Mouse (Mus musculus): ENCODE data around the gene Cdc42bpb. TPM values are rescaled to one million over a fixed set of nuclear protein-coding genes. Genes with fewer than 3 reads are reported as not detected.
A peak's percentile ranks its signal among the peaks of the same experiment; 100 is the strongest.

Cdc42bpb gene
- total RNA-seq, 2 experiments from 2014 or later = 96.4 to 106 TPM

DNA sequence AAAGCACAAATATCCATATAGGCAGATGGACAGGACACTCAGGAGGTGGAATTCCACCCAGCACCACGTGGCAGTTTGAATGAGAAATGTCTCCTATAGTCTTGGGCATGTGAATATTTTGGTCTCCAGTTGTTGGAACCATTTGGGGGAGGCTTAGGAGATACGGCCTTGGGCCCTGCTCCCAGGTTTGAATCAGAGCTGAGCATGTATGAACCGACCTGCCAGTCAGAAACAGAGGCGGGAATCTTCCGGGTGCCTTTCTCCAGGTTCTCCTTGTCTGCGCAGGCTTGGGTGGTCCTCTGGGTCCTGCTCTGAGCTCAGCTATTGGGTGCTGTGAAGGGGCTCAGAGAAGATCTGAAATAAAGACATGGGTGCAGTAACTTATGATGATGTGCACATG, 16.5 kb upstream of the Cdc42bpb start:
- intact Hi-C loops (cut with DNase I) = no loop called here
- no peak for DNase-seq

- DNase-seq = no peak
- intact Hi-C loops (cut with DNase I) = no loop called here
These were observed 9.6 kb upstream of the Cdc42bpb start for GRCm38 (mm10) chr12:111387146-111387545.

- DNase-seq = peak; percentile 74 to 80
- intact Hi-C loops (cut with DNase I) = no loop called here
These were observed 9.2 kb upstream of the Cdc42bpb start for GRCm38 (mm10) chr12:111386642-111387120.

DNA sequence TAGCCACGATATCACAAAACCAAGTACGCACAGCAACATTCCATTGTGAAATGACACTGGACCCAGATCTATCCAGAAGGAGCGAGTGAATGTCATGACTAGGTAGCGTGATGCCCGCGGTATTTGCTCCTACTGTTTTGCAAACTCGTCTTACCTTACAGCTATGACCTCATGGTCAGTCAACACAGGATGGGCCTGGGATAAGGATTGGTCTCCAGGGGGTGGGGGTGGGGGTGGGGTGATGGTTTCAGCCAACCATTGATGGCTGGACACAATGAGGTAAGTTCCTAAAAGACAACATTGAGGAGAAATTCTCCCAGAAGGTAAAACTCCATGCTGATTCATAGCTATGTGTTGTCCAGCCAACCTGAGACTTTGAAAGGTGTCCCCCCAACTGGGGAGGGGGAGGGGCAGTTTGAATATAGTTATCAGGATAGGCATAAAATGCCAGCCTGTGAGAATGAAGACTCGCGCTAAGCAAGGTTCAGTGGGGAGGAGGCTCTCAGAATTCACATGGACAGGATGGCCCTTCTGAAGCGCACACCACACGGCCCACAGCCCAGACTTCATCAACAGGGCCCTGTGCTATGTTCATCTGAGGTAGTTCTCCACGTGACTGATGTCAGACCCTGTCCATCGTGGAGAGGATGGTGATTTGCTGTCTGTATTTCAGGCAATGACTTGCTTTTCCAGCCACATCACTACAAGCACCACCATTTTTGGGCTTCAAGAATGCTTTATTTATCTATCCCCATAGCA, 8.5 kb upstream of the Cdc42bpb start:
- intact Hi-C loops (cut with DNase I) = no loop called here

GRCm38 (mm10) chr12:111378812-111379211, 1.3 kb upstream of the Cdc42bpb start:
- intact Hi-C loops (cut with DNase I) = no loop called here
- DNase-seq = no peak

More for the DNA sequence above, 8.5 kb upstream of the Cdc42bpb start:
- no peak for DNase-seq

- intact Hi-C loops (cut with DNase I) = loop anchor here (2.0 kb wide), 1 partner anchor 35 kb away; no protein-coding TSS in a partner anchor
- DNase-seq = no peak
These were observed 520 bp upstream of the Cdc42bpb start for GRCm38 (mm10) chr12:111377986-111378490.

DNA sequence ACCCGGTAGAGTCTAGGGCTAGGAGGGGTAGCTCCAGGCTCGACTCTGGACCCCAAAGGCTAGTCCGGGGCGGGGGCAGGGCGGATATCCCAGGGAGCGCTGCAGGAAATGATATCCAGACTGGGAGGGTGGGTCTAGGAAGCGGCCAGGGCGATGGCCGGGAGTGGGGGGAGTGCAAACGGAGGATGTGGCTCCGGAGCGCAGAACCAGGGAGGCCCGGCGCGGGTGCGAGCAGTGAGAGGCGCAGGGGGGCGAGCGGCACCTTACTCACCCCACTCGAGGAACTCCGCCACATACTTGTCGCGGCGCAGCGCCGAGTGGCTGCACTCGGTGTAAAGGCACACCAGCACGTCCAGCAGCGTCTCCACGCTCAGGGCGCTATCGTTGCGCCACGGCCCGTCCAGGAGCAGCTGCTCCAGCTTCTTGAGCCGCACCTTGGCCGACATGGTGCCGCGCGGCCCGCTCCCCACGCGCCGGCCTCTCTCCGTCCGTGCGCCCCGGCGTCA, 639 bp downstream of the Cdc42bpb start:
- DNase-seq = peak; percentile 79 to 82
- intact Hi-C loops (cut with DNase I) = loop anchor here (2.0 kb wide), 1 partner anchor 36 kb away; no protein-coding TSS in a partner anchor

DNA sequence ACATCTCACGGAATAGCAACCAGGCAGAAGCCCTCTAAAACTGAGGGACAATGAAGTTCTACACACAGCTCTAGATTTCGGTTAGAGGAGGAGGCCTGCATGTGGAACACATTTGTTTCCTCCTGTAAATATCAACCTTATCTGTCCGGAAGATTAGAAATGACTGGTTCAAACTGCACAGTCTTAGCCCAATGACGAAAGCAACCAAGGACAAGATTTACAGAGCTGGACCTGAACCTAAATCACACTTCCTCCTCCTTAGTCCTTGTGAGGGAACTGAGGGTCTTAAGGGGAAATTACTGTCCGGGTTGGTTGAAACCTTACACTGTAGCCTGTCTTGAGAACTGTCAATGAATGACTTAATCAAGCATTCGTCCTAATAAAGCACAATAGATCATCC, 1.5 kb downstream of the Cdc42bpb start:
- intact Hi-C loops (cut with DNase I) = loop anchor here (2.0 kb wide), 1 partner anchor 37 kb away; no protein-coding TSS in a partner anchor
- no peak for DNase-seq

GRCm38 (mm10) chr12:111375559-111375958, 2.0 kb downstream of the Cdc42bpb start:
- no peak for DNase-seq
- intact Hi-C loops (cut with DNase I) = no loop called here

GRCm38 (mm10) chr12:111374727-111375126, 2.8 kb downstream of the Cdc42bpb start:
- no peak for DNase-seq
- intact Hi-C loops (cut with DNase I) = no loop called here

DNA sequence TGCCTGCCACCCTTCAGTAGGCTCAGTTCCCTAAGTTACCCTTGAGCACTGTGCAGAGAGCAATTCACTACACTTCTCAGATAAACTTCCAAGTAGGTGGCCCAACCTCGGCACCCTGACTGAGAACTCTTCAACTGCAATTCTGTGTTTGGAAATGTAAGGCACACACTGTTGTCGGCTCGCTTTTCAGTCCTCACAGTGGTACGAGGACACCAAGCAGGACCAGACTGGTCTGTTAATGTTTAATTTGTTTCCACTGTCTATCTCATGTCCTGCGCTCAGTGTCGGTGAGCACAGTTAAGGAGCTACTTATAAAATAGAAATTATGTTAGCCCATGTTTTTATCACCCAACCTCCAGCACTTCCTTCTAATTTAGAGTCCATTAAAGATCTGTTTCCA, 4.1 kb downstream of the Cdc42bpb start:
- no peak for DNase-seq
- intact Hi-C loops (cut with DNase I) = no loop called here

DNA sequence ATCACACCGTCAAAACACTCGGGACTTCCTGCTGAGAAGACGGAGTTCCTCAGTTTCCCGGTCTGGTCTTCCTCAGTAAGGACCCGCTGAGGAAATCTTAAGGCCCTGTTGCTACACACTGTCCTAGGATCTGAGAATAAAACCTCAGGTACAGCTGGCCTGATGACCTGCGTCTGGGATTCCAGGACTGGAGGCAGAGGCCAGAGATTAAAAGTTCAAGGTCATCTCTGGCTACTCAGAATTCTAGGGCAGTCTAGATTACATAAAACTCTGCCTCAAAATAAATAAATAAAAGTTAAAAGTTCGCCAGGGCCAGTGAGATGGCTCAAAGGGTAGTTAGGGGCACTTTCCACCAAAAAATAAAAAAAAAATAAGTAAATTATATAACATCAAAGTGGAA, 5.6 kb downstream of the Cdc42bpb start:
- intact Hi-C loops (cut with DNase I) = no loop called here
- no peak for DNase-seq

DNA sequence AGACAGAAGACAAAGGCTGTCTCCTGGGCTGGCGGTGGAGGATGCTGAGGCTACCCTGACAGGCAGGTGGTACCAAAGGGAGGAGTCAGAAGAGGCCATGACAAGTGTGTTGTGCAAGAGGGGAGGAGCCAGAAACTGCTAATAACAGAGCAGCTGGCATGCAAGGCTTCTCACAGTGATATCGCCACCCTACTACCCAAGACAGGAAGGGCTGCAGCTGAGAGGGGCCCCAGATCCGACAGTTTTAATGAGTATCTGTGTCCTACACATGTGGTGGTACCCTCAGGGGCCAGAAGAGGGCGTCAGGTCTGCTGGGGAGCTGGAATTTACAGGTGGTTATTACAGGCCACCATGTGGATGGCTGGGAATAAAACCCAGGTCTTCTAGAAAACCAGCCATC, 7.3 kb downstream of the Cdc42bpb start:
- intact Hi-C loops (cut with DNase I) = no loop called here
- DNase-seq = no peak

DNA sequence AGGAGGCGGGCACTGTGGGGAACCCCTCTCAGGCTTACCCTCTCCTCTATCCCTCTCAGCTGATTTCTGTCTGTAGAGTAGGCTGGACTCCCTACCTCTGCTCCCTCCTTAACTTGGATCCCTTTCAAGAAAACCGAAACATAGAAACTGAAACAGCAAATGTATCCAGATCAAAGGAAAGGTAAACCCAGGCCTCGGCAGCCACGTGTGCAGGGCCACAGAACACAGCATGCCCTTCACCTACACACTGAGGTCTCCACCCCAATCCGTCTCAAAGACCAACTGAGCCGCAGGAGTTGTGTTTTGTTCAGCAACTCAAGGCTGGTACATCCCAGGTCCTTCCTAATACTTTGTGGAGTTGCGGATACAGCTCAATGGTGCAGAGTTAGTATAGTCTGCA, 10.5 kb downstream of the Cdc42bpb start:
- DNase-seq = no peak
- intact Hi-C loops (cut with DNase I) = no loop called here

- peak in 1 of 2 experiments; percentile 6 for DNase-seq
- intact Hi-C loops (cut with DNase I) = loop anchor here (2.0 kb wide), 1 partner anchor 15 kb away; no protein-coding TSS in a partner anchor
These were observed 13.3 kb downstream of the Cdc42bpb start for GRCm38 (mm10) chr12:111364234-111364633.

DNA sequence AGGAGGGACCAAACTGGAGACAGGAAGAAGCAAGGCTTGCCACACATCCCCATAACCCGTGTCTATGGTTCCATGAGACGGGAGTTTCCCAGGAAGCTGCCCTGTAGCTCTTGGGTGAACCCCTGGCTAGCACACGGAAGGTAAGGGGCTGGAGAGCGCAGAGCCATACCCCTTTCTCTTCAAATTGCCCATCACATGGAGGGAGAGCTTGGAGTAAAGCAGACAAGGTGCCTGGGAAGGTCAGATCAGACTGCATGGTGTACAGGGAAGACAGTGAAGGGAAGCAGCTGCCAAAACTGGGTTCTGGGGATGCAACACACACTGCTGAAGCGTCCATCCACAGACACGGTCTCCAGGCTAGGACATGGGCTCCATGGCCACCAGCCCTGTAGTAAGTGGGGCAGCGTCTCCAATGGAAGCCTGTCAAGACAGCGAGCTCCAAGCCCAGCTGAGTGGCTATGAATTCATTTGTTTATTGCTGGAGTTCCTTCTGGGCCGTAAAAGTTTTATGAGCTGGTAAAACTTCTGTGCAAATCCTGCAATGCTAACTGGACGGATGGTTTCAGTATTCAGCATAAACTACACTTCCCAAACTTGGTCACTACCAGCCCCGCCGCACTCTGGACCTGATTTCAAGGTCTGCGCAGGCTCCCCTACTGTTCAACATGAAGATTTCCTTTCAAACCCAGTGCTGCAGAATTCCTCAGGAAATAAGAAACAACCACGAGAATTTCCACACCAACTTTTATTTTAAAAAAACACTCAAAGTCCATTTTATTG, 16.0 kb downstream of the Cdc42bpb start:
- intact Hi-C loops (cut with DNase I) = no loop called here
- peak in 1 of 2 experiments; percentile 6 for DNase-seq

- DNase-seq = no peak
- intact Hi-C loops (cut with DNase I) = no loop called here
These were observed 16.8 kb downstream of the Cdc42bpb start for GRCm38 (mm10) chr12:111360671-111361070.

GRCm38 (mm10) chr12:111356216-111356615, 21.3 kb downstream of the Cdc42bpb start:
- DNase-seq = no peak
- intact Hi-C loops (cut with DNase I) = no loop called here

DNA sequence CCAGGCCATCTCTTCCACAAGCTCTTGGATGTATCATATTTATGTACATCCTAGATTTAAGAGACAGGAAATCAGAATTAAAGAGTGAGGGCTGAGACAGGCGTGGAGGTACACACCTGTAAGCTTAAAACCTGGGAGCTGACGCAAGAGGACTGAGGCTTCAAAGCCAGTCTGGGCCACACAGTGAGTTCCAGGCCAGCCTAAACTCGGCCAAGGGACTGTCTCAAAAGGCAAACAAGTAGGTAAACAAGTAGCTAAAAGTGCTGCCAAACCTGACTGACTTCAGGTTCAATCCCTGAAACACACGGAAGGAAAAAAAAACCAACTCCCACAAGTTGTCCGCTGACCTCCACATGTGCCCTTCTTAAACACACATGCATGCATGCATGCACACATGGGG, 23.4 kb downstream of the Cdc42bpb start:
- intact Hi-C loops (cut with DNase I) = no loop called here
- DNase-seq = no peak

- peak; percentile 56 to 63 for DNase-seq
- intact Hi-C loops (cut with DNase I) = no loop called here
These were observed 24.0 kb downstream of the Cdc42bpb start for GRCm38 (mm10) chr12:111353439-111353915.

DNA sequence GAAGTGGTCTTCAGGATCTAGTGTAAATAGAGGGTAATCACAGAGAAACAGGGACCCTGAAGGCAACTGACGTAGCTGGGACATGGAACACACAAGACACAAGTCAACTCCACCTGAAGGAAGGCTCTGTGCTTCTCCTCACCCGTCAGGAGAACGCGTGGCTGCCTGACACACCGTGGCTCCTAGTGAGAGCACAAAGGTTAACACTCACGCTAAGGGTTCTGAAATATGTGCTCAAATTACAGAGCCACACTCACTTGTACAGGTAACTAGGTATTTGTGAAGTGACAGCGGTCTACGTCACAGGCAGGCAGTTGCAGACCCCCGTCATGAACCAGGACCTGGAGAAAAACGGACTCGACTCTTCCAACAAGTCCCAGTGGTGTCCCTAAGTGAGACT, 24.5 kb downstream of the Cdc42bpb start:
- intact Hi-C loops (cut with DNase I) = no loop called here
- no peak for DNase-seq
